Mouse (Mus musculus) liver, embryonic 14.5 days (tissue): ENCODE data around the gene Klhl9. TPM values are rescaled to one million over a fixed set of nuclear protein-coding genes. Genes with fewer than 3 reads are reported as not detected.
"Not testable (repeated sequence)": the region's sequence is repeated elsewhere in the genome, so short reads cannot be mapped to it uniquely, and the experiment has no call there.

ENCODE experiments used
- ATAC-seq: fragments of 200-750 bp; cut with Nextera tagmentation; 2 replicates; pipeline ENCODE4 v1.8.0; 2017; ENCODE audit warnings: moderate number of reproducible peaks, mild to moderate bottlenecking, moderate library complexity; ENCODE audit not compliant: insufficient read depth
- DNase-seq, 3 experiments: peaks; one replicate each; pipeline ENCODE4 v3.0.0-alpha.2; 2012 to 2013; ENCODE audit warnings: low read depth in 3 of 3, low spot score in 3 of 3
- H3K27ac ChIP-seq: fragments of 300-500 bp; sonication (generic); 2 replicates; pipeline ENCODE4 v1.5.1; 2014; ENCODE audit warnings: moderate library complexity, mild to moderate bottlenecking, control low read depth, inconsistent platforms
- H3K27me3 ChIP-seq: fragments of 300-500 bp; sonication (generic); 2 replicates; pipeline ENCODE4 v1.6.1; 2014; ENCODE audit warnings: mild to moderate bottlenecking, low read length, moderate library complexity; ENCODE audit not compliant: control insufficient read depth, insufficient read depth
- H3K36me3 ChIP-seq: fragments of 300-500 bp; sonication (generic); replicated peaks from 2 replicates; pipeline ENCODE4 v1.6.1; 2014; ENCODE audit warnings: low read depth; ENCODE audit not compliant: control insufficient read depth, insufficient read depth
- H3K4me1 ChIP-seq, 2 experiments: fragments of 200-500 bp in 1 of 2; fragments of 300-500 bp in 1 of 2; sonication (generic) in 1 of 2; replicated peaks; 2 replicates each; pipeline ENCODE4 v1.6.1; 2012 to 2014; ENCODE audit warnings: antibody characterized with exemption in 1 of 2, inconsistent platforms in 1 of 2, low read length in 1 of 2; ENCODE audit not compliant: control insufficient read depth in 2 of 2, insufficient read depth in 2 of 2
- H3K4me2 ChIP-seq: fragments of 300-500 bp; sonication (generic); 2 replicates; pipeline ENCODE4 v1.6.1; 2014; ENCODE audit warnings: low read depth, mild to moderate bottlenecking, control low read depth, moderate library complexity
- H3K4me3 ChIP-seq, 2 experiments: fragments of 200-500 bp in 1 of 2; fragments of 300-500 bp in 1 of 2; sonication (generic) in 1 of 2; 2 replicates each; pipeline ENCODE4 v1.5.1; 2012 to 2014; ENCODE audit warnings: low read depth in 2 of 2, low read length in 2 of 2, mild to moderate bottlenecking in 2 of 2, control low read depth in 1 of 2, inconsistent platforms in 1 of 2, moderate library complexity in 1 of 2; ENCODE audit not compliant: insufficient read depth in 1 of 2
- H3K9ac ChIP-seq: fragments of 300-500 bp; sonication (generic); replicated peaks from 2 replicates; pipeline ENCODE4 v1.6.1; 2014; ENCODE audit warnings: mild to moderate bottlenecking, control low read depth, moderate library complexity
- H3K9me3 ChIP-seq: fragments of 300-500 bp; sonication (generic); 2 replicates; pipeline ENCODE4 v1.6.1; 2016; ENCODE audit warnings: low read length, mixed read lengths; ENCODE audit not compliant: control insufficient read depth
- CTCF ChIP-seq: IDR thresholded peaks from 2 replicates; pipeline ENCODE4 v1.5.1; 2016; ENCODE audit warnings: antibody characterized with exemption, low read depth, control low read depth
- EP300 ChIP-seq: IDR thresholded peaks from 2 replicates; pipeline ENCODE4 v1.6.1; 2016; ENCODE audit warnings: antibody characterized with exemption, low read depth
- WGBS: fragments of 180-500 bp; shearing (Covaris S2); extraction: QIAGEN DNeasy Blood & Tissue Kit; methylation state at CpG from one replicate; pipeline ENCODE4 v1.1.7; 2014; ENCODE audit not compliant: insufficient replicate concordance; 5-methylcytosine and 5-hydroxymethylcytosine counted together
- polyA plus RNA-seq, 2 experiments: library from polyadenylated mRNA; depleted of rRNA in 1 of 2; stranded (reverse) in 1 of 2; unstranded in 1 of 2; fragments of >200 nt; fragmentation: Nextera tagmentation in 1 of 2; extraction: Ambion mirVana in 1 of 2; gene quantifications; 2 replicates each; pipeline versions ENCODE4 v1.2.1 to v1.2.3; 2012 to 2014

Klhl9 gene
- polyA plus RNA-seq, 2 experiments: 9.1 to 26.5 TPM

DNA sequence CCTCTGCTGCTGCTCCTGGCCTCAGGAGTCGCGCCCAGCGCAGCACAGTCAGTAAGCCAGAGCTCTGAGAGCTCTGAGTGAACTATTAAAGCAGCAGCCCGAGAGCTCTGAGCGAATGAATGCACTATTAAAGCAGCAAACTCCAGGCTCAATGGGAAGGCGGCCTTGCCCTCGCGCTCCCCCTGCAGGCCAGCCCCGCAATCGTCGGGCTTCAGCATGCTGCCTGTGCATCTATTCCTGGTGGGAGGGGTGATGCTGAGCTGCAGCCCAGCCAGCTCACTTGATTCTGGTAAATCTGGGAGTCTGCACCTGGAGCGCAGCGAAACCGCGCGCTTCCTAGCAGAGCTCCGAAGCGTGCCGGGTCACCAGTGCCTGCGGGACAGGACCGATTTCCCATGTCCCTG lies 35.4 kb upstream of the Klhl9 start:
- H3K4me1 ChIP-seq, H3K9me3 ChIP-seq, H3K27me3 ChIP-seq, H3K36me3 ChIP-seq: not testable (repeated sequence)
- peak overlapping the region; percentile 77 for H3K27ac ChIP-seq
- 0% methylated on average over 13 of the region's 21 CpGs for WGBS
- peak overlapping the region; percentile 60 to 63 for H3K4me3 ChIP-seq
- H3K9ac ChIP-seq: peak overlapping the region; percentile 78; the same call in 1 of the 2 replicates
- TF ChIP-seq CTCF: peak; percentile 84
- ATAC-seq: peak; percentile 100
- peak overlapping the region; percentile 78 for H3K4me2 ChIP-seq
- DNase-seq: peak in 1 of 3 experiments; percentile 75

- H3K36me3 ChIP-seq, H3K27me3 ChIP-seq, DNase-seq, H3K9me3 ChIP-seq, H3K4me1 ChIP-seq, ATAC-seq: not testable (repeated sequence)
- peak overlapping the region; percentile 60 to 63 for H3K4me3 ChIP-seq
- H3K27ac ChIP-seq: peak overlapping the region; percentile 77
- 10% methylated on average over 28 of the region's 31 CpGs for WGBS
- peak overlapping the region; percentile 78 for H3K4me2 ChIP-seq
- peak overlapping the region; percentile 78 for H3K9ac ChIP-seq
Observed at GRCm38 (mm10) chr4:88756581-88757513, 34.6 kb upstream of the Klhl9 start.

- not testable (repeated sequence) for H3K4me3 ChIP-seq, DNase-seq, H3K27me3 ChIP-seq, ATAC-seq, H3K9ac ChIP-seq, H3K36me3 ChIP-seq, H3K9me3 ChIP-seq, H3K4me1 ChIP-seq, H3K4me2 ChIP-seq, H3K27ac ChIP-seq
- TF ChIP-seq CTCF: peak; percentile 19; the same call in 1 of the 2 replicates
- 70% methylated on average over 15 of the region's 15 CpGs for WGBS
Observed at GRCm38 (mm10) chr4:88754818-88755340, 32.6 kb upstream of the Klhl9 start, which contains the start of gene Gm13271. Gene Gm13271 (plus strand): TSS chr4:88754868.

- no peaks in the 10 kb centered on the region for H3K4me1 ChIP-seq
- no peaks in the 10 kb centered on the region for H3K36me3 ChIP-seq
- H3K9ac ChIP-seq: no peak overlapping the region
- 52% methylated on average over 6 of the region's 6 CpGs for WGBS
- no peaks in the 10 kb centered on the region for H3K9me3 ChIP-seq
- ATAC-seq: no peak
- TF ChIP-seq CTCF: no peak
- no peak for TF ChIP-seq EP300
- no peak overlapping the region for H3K27ac ChIP-seq
- no peak for DNase-seq
- no peak overlapping the region for H3K4me2 ChIP-seq
- H3K27me3 ChIP-seq: no peaks in the 10 kb centered on the region
- H3K4me3 ChIP-seq: no peak overlapping the region
Observed at GRCm38 (mm10) chr4:88749926-88750325, 27.7 kb upstream of the Klhl9 start.

DNA sequence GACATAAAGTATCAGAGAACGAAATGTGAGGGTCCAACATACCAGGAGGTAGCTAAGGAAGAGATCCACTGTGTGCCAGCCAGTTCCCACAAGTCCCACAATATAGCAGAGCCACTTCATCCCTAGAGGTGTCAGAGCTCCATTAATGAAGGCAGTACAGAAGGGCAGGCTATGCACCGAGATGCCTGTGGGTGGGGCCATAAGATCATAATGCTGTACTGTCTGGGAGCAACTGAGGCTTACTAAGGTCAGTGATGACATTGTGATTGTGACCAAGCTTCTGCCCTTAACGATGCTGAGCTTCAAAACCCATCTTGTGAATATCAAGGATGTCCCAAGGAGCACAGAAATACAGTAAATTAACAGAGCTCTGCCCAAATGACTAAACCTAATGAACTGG lies 21.9 kb upstream of the Klhl9 start:
- H3K27ac ChIP-seq: no peak overlapping the region
- TF ChIP-seq CTCF: no peak
- TF ChIP-seq EP300: no peak
- H3K9ac ChIP-seq: no peak overlapping the region
- DNase-seq (no peak), ATAC-seq (no peak)
- H3K9me3 ChIP-seq: no peaks in the 10 kb centered on the region
- H3K4me3 ChIP-seq: no peak overlapping the region
- no peaks in the 10 kb centered on the region for H3K27me3 ChIP-seq
- no peak overlapping the region for H3K4me2 ChIP-seq
- no peaks in the 10 kb centered on the region for H3K4me1 ChIP-seq
- 53% methylated on average over 3 of the region's 3 CpGs for WGBS
- no peaks in the 10 kb centered on the region for H3K36me3 ChIP-seq
